Comparison of ENCODE assay signal across 44 mouse cellular contexts in genomic region chr13:65032758-65033157, GRCm38 (mm10). TPM values are rescaled to one million over a fixed set of nuclear protein-coding genes. Genes with fewer than 3 reads are reported as not detected.
"Had no signal": no experiment of that assay in that cellular context is flagged by ENCODE, and none has a peak within 500 bp of the region (broad histone marks: within the 10 kb centered on the region; RNA-seq: fewer than 3 reads in every experiment).

TSS of gene Spata31d1c (plus strand) at chr13:65033058.

- H3K27ac ChIP-seq: left cerebral cortex, adult 2 months; limb, embryonic 10.5 days; limb, embryonic 12.5 days; limb, embryonic 13.5 days; limb, embryonic 15.5 days; liver, embryonic 12.5 days; liver, embryonic 13.5 days; liver, embryonic 14.5 days; liver, embryonic 15.5 days; lung, embryonic 15.5 days; macrophage; midbrain, embryonic 10.5 days; midbrain, embryonic 12.5 days; midbrain, embryonic 13.5 days; midbrain, embryonic 15.5 days had no signal

- H3K36me3 ChIP-seq: limb, embryonic 10.5 days; limb, embryonic 12.5 days; limb, embryonic 13.5 days; limb, embryonic 15.5 days; liver, embryonic 12.5 days; liver, embryonic 13.5 days; liver, embryonic 15.5 days; lung, embryonic 15.5 days; midbrain, embryonic 10.5 days; midbrain, embryonic 12.5 days; midbrain, embryonic 13.5 days; midbrain, embryonic 15.5 days had no signal

- DNase-seq: left cerebral cortex, postnatal 4 days; liver; liver, embryonic 13.5 days; liver, postnatal 0 days; lung, adult 18-20 months; lung, adult 2 months; lung, embryonic 14.5 days; lung, postnatal 10 days; lung, postnatal 14 days; lung, postnatal 36 days; lung, postnatal 4 days; midbrain, embryonic 14.5 days had no signal

- H3K4me3 ChIP-seq: left cerebral cortex, adult 2 months; limb, embryonic 10.5 days; limb, embryonic 12.5 days; limb, embryonic 13.5 days; limb, embryonic 15.5 days; liver, embryonic 12.5 days; liver, embryonic 13.5 days; liver, embryonic 15.5 days; lung, embryonic 15.5 days; megakaryocyte, embryonic 14.5 days; midbrain, embryonic 10.5 days; midbrain, embryonic 12.5 days; midbrain, embryonic 13.5 days; midbrain, embryonic 15.5 days; myocyte had no signal

- H3K4me1 ChIP-seq: limb, embryonic 10.5 days; limb, embryonic 12.5 days; limb, embryonic 13.5 days; limb, embryonic 15.5 days; liver, embryonic 12.5 days; liver, embryonic 13.5 days; liver, embryonic 15.5 days; lung, embryonic 15.5 days; megakaryocyte, embryonic 14.5 days; midbrain, embryonic 10.5 days; midbrain, embryonic 12.5 days; midbrain, embryonic 13.5 days; midbrain, embryonic 15.5 days had no signal

- ATAC-seq: liver, embryonic 12.5 days; liver, postnatal 0 days; lung, postnatal 0 days; midbrain, embryonic 13.5 days; midbrain, embryonic 15.5 days; midbrain, embryonic 16.5 days had no signal

- H3K27me3 ChIP-seq: limb, embryonic 12.5 days; limb, embryonic 13.5 days; limb, embryonic 15.5 days; liver, embryonic 12.5 days; liver, embryonic 13.5 days; liver, embryonic 15.5 days; lung, embryonic 15.5 days; megakaryocyte, embryonic 14.5 days; midbrain, embryonic 12.5 days; midbrain, embryonic 13.5 days; midbrain, embryonic 15.5 days had no signal

RNA-seq across cellular contexts. Expression of gene Spata31d1c, which starts in this region (rescaled TPM):
- total RNA-seq: left cerebral cortex, adult 18-20 months; left cerebral cortex, adult 2 months; left cerebral cortex, adult 8-10 months; left cerebral cortex, postnatal 10 days; left cerebral cortex, postnatal 25 days; left cerebral cortex, postnatal 4 days; liver, adult 2 months; megakaryocyte progenitor cell, adult 5-6 weeks; megakaryocyte, adult 5-6 weeks; midbrain, postnatal 0 days had no signal
- polyA plus RNA-seq: limb, embryonic 10.5 days; limb, embryonic 11.5 days; limb, embryonic 12.5 days; limb, embryonic 13.5 days; limb, embryonic 14.5 days; limb, embryonic 15.5 days; liver, adult 2 months; liver, embryonic 11.5 days; liver, embryonic 12.5 days; liver, embryonic 13.5 days; liver, embryonic 14.5 days; liver, embryonic 15.5 days; liver, embryonic 16.5 days; liver, postnatal 0 days; lung, adult 2 months; lung, embryonic 14.5 days; lung, embryonic 15.5 days; lung, embryonic 16.5 days; lung, postnatal 0 days; macrophage; midbrain, embryonic 10.5 days; midbrain, embryonic 11.5 days; midbrain, embryonic 12.5 days; midbrain, embryonic 13.5 days; midbrain, embryonic 14.5 days; midbrain, embryonic 15.5 days; midbrain, embryonic 16.5 days; midbrain, postnatal 0 days; myocyte had no signal
